27 mouse cellular contexts compared by ENCODE assay signal in the genomic region with DNA sequence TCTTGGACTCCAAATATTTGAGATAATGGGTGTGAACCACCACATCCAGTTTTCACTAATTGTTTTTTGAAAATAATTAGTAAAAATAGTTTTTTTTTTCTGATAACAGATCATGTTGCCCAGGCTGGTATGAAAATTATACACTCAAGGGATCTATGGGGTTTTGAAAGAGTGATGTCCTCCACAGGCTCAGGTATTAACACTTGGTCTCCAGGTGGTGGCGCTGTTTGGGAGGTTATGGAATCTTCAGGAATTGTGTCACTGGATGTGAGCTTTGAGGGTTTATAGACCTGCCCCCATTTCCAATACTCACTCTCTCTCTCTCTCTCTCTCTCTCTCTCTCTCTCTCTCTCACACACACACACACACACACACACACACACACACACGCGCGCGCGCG.
DNase-seq lines count a peak whose midpoint lies in the region; ATAC-seq and TF ChIP-seq lines count a peak whose summit lies in the region.
"Had no signal": no experiment of that assay in that cellular context is flagged by ENCODE, and none has a peak within 500 bp of the region (broad histone marks: within the 10 kb centered on the region; RNA-seq: fewer than 3 reads in every experiment).

No protein-coding gene starts in this region.

- WGBS in kidney, postnatal 0 days = 97% methylated on average over 7 of the region's 7 CpGs

- no peak for DNase-seq in gastrocnemius, adult 2 months
- DNase-seq in gastrocnemius, adult 18-20 months (ENCODE audit: low spot score) = no peak
- DNase-seq in kidney, postnatal 0 days (ENCODE audit: low spot score) = no peak
- DNase-seq in kidney, postnatal 25 days = no peak
- DNase-seq in CH12.LX (ENCODE audit: extremely low read depth) = no peak
- DNase-seq in ZHBTc4 (ENCODE audit: low read depth, low spot score) = peak; percentile 51
- no peak for DNase-seq in spleen, postnatal 10 days (ENCODE audit: low spot score in 2 of 2)
- no peak for DNase-seq in spleen, postnatal 4 days (ENCODE audit: low spot score in 2 of 2)
- DNase-seq: adrenal gland, postnatal 36 days; cerebellum, adult 11 months; heart, postnatal 10 days; kidney, adult 9 months; layer of hippocampus, adult 9-11 months; liver, postnatal 0 days; lung, postnatal 14 days; retina, postnatal 1 day; right cerebral cortex, postnatal 25 days; spleen, adult 18-20 months; thymus, postnatal 25 days had no signal

- H3K9me3 ChIP-seq in kidney, postnatal 0 days (replicated peaks; ENCODE audit: low read length) = no peaks in the 10 kb centered on the region
- no peaks in the 10 kb centered on the region for H3K9me3 ChIP-seq in CH12.LX (replicated peaks; ENCODE audit: low read length)
- H3K9me3 ChIP-seq: embryonic facial prominence, embryonic 12.5 days; forebrain, embryonic 12.5 days; hindbrain, embryonic 12.5 days; midbrain, embryonic 13.5 days; neural tube, embryonic 12.5 days had no signal

- H3K27ac ChIP-seq in gastrocnemius, adult 2 months = no peak overlapping the region
- H3K27ac ChIP-seq in kidney, postnatal 0 days = no peak overlapping the region
- H3K27ac ChIP-seq in CH12.LX (ENCODE audit: insufficient read depth, low read depth) = no peak overlapping the region
- H3K27ac ChIP-seq: embryonic facial prominence, embryonic 12.5 days; forebrain, embryonic 12.5 days; hindbrain, embryonic 12.5 days; midbrain, embryonic 13.5 days; neural tube, embryonic 12.5 days had no signal

- in situ Hi-C loops in CH12.LX (cut with MboI; ENCODE audit: low pct_ligation_motif_present, low pct_unique_long_range_greater_than_20kb, low sequenced_read_pairs) = no loop called here

- no peak overlapping the region for H3K4me3 ChIP-seq in gastrocnemius, adult 2 months
- H3K4me3 ChIP-seq in kidney, postnatal 0 days (replicated peaks; ENCODE audit: low read depth, low read length) = no peak overlapping the region
- no peak overlapping the region for H3K4me3 ChIP-seq in CH12.LX (replicated peaks in 1 of 3; ENCODE audit: low read depth in 2 of 3, low read length in 2 of 3, poor library complexity in 1 of 3)
- H3K4me3 ChIP-seq: embryonic facial prominence, embryonic 12.5 days; forebrain, embryonic 12.5 days; hindbrain, embryonic 12.5 days; megakaryocyte, embryonic 14.5 days; midbrain, embryonic 13.5 days; neural tube, embryonic 12.5 days had no signal

- TF ChIP-seq RAD21 in CH12.LX (IDR thresholded peaks at IDR 0.05; ENCODE audit: low read depth, low read length) = no peak; the same call in 1 of the 2 replicates

- H3K4me2 ChIP-seq in kidney, postnatal 0 days (ENCODE audit: low read length) = no peak overlapping the region
- H3K4me2 ChIP-seq in CH12.LX (ENCODE audit: insufficient read depth, low read depth, poor library complexity, severe bottlenecking) = no peak overlapping the region
- H3K4me2 ChIP-seq: embryonic facial prominence, embryonic 12.5 days; forebrain, embryonic 12.5 days; heart, embryonic 11.5 days; hindbrain, embryonic 12.5 days; midbrain, embryonic 13.5 days; neural tube, embryonic 12.5 days had no signal

- no peak for ATAC-seq in kidney, postnatal 0 days (replicated peaks; ENCODE audit: low FRiP score, low read depth)
- ATAC-seq: CD4-positive, CD25-positive, alpha-beta regulatory T cell, adult 4 months; liver, postnatal 0 days; midbrain, embryonic 13.5 days had no signal

- no peak for TF ChIP-seq EP300 in CH12.LX (IDR thresholded peaks at IDR 0.05; ENCODE audit: low read length)

- intact Hi-C loops in gastrocnemius, adult 2 months (cut with DNase I) = no loop called here

- no peaks in the 10 kb centered on the region for H3K4me1 ChIP-seq in kidney, postnatal 0 days (replicated peaks; ENCODE audit: insufficient read depth, low read length)
- H3K4me1 ChIP-seq in CH12.LX (ENCODE audit: control insufficient read depth in 1 of 2, insufficient read depth in 2 of 2) = peaks cover 0 to 7% of the 10 kb centered on the region in 2 experiments; a peak in 1 of 4 replicates
- H3K4me1 ChIP-seq: embryonic facial prominence, embryonic 12.5 days; forebrain, embryonic 12.5 days; hindbrain, embryonic 12.5 days; megakaryocyte, embryonic 14.5 days; midbrain, embryonic 13.5 days; neural tube, embryonic 12.5 days had no signal

- peak; percentile 43 for TF ChIP-seq CTCF in gastrocnemius, adult 2 months (IDR thresholded peaks at IDR 0.05)
- peak; percentile 35; the same call in 1 of the 2 replicates for TF ChIP-seq CTCF in kidney, postnatal 0 days (IDR thresholded peaks at IDR 0.05; ENCODE audit: low read depth)
- TF ChIP-seq CTCF in CH12.LX (conservative IDR thresholded peaks at IDR 0.05 in 1 of 2, IDR thresholded peaks at IDR 0.05 in 1 of 2; ENCODE audit: low read depth in 2 of 2, low read length in 2 of 2) = peak in 1 of 2 experiments; percentile 28; a peak in 2 of 4 replicates

- H3K79me2 ChIP-seq in CH12.LX (replicated peaks; ENCODE audit: control insufficient read depth, extremely low read depth, insufficient read depth, poor library complexity, severe bottlenecking) = no peaks in the 10 kb centered on the region

- no peaks in the 10 kb centered on the region for H3K27me3 ChIP-seq in kidney, postnatal 0 days (ENCODE audit: insufficient read depth, low read length)
- no peaks in the 10 kb centered on the region for H3K27me3 ChIP-seq in CH12.LX (replicated peaks)
- H3K27me3 ChIP-seq: embryonic facial prominence, embryonic 12.5 days; forebrain, embryonic 12.5 days; hindbrain, embryonic 12.5 days; midbrain, embryonic 13.5 days; neural tube, embryonic 12.5 days had no signal

- peaks cover 21% of the 10 kb centered on the region; the same call in 1 of the 2 replicates for H3K36me3 ChIP-seq in kidney, postnatal 0 days (ENCODE audit: insufficient read depth, low read length)
- H3K36me3 ChIP-seq in CH12.LX (replicated peaks in 1 of 2; ENCODE audit: control insufficient read depth in 1 of 2, insufficient read depth in 1 of 2, low read length in 1 of 2) = peaks cover 18 to 57% of the 10 kb centered on the region in 2 experiments
- H3K36me3 ChIP-seq: embryonic facial prominence, embryonic 12.5 days; forebrain, embryonic 12.5 days; hindbrain, embryonic 12.5 days; neural tube, embryonic 12.5 days had no signal

- no peak overlapping the region for H3K9ac ChIP-seq in kidney, postnatal 0 days (ENCODE audit: low read depth, low read length)
- H3K9ac ChIP-seq in CH12.LX (ENCODE audit: insufficient read depth, low read depth) = no peak overlapping the region
- H3K9ac ChIP-seq: embryonic facial prominence, embryonic 12.5 days; forebrain, embryonic 12.5 days; hindbrain, embryonic 12.5 days; liver, postnatal 0 days; midbrain, embryonic 13.5 days; neural tube, embryonic 12.5 days had no signal

- dilution Hi-C loops in CH12.LX (cut with MboI; ENCODE audit: extremely low pct_ligation_motif_present, extremely low pct_unique_long_range_greater_than_20kb, low sequenced_read_pairs) = no loop called here

- no peak for TF ChIP-seq POLR2A in CH12.LX (IDR thresholded peaks at IDR 0.05; ENCODE audit: low read depth, low read length)

TF ChIP-seq in CH12.LX, 34 proteins besides CTCF, POLR2A, EP300 and RAD21:
- TF ChIP-seq ZC3H11A (IDR thresholded peaks at IDR 0.05; ENCODE audit: low read depth, low read length) = no peak
- 0 out of 2 replicates have a peak, but pooled peaks have one; percentile 11 for TF ChIP-seq SMC3 (IDR thresholded peaks at IDR 0.05; ENCODE audit: low read depth, low read length)
